Mouse (Mus musculus) intestine, postnatal 0 days (tissue): ENCODE data around the gene Kin. TPM values are rescaled to one million over a fixed set of nuclear protein-coding genes. Genes with fewer than 3 reads are reported as not detected.
A peak's percentile ranks its signal among the peaks of the same experiment; 100 is the strongest.

Experiments used
- ATAC-seq: fragments of 200-750 bp; cut with Nextera tagmentation; 2 replicates; pipeline ENCODE4 v1.8.0; 2017; ENCODE audit warnings: mild to moderate bottlenecking, moderate TSS enrichment, moderate library complexity
- H3K27ac ChIP-seq: fragments of 300-500 bp; sonication (generic); 2 replicates; pipeline ENCODE4 v1.5.1; 2014; ENCODE audit warnings: mild to moderate bottlenecking, low read depth, low read length, moderate library complexity
- H3K27me3 ChIP-seq: fragments of 300-500 bp; sonication (generic); replicated peaks from 2 replicates; pipeline ENCODE4 v1.6.1; 2014; ENCODE audit warnings: low read length, mixed read lengths; ENCODE audit not compliant: control insufficient read depth, insufficient read depth
- H3K36me3 ChIP-seq: fragments of 300-500 bp; sonication (generic); 2 replicates; pipeline ENCODE4 v1.6.1; 2014; ENCODE audit warnings: mild to moderate bottlenecking, moderate library complexity; ENCODE audit not compliant: control insufficient read depth, insufficient read depth
- H3K4me1 ChIP-seq: fragments of 300-500 bp; sonication (generic); replicated peaks from 2 replicates; pipeline ENCODE4 v1.6.1; 2014; ENCODE audit warnings: antibody characterized with exemption, low read length, mixed read lengths; ENCODE audit not compliant: control insufficient read depth, insufficient read depth
- H3K4me2 ChIP-seq: fragments of 300-500 bp; sonication (generic); replicated peaks from 2 replicates; pipeline ENCODE4 v1.6.1; 2014; ENCODE audit warnings: low read depth, mild to moderate bottlenecking, moderate library complexity
- H3K4me3 ChIP-seq: fragments of 300-500 bp; sonication (generic); 2 replicates; pipeline ENCODE4 v1.5.1; 2014; ENCODE audit warnings: low read depth, low read length
- H3K9ac ChIP-seq: fragments of 300-500 bp; sonication (generic); 2 replicates; pipeline ENCODE4 v1.6.1; 2014; ENCODE audit warnings: mild to moderate bottlenecking, low read depth, low read length
- H3K9me3 ChIP-seq: fragments of 300-500 bp; sonication (generic); 2 replicates; pipeline ENCODE4 v1.6.1; 2016; ENCODE audit warnings: mixed run types; ENCODE audit not compliant: control insufficient read depth
- CTCF ChIP-seq: sonication (generic); IDR thresholded peaks from 2 replicates; pipeline ENCODE4 v1.5.1; 2016; ENCODE audit warnings: low read depth, mild to moderate bottlenecking, control low read depth, antibody characterized with exemption, moderate library complexity
- WGBS: fragments of 180-500 bp; shearing (Covaris S2); extraction: QIAGEN DNeasy Blood & Tissue Kit; methylation state at CpG from one replicate; pipeline ENCODE4 v1.1.7; 2014; 5-methylcytosine and 5-hydroxymethylcytosine counted together
- polyA plus RNA-seq: library from polyadenylated mRNA; unstranded; fragments of >200 nt; fragmentation: Nextera tagmentation; extraction: Ambion mirVana; gene quantifications from 2 replicates; pipeline ENCODE4 v1.2.1, GENCODE M21; 2015

Kin gene
- polyA plus RNA-seq, 1 experiment from 2014 or later, result 18.3 TPM

- Histone ChIP-seq H3K27ac (peak overlapping the region; percentile 94), H3K4me2 (peak overlapping the region; percentile 75), H3K4me3 (peak overlapping the region; percentile 98), H3K9me3 (no peaks in the 10 kb centered on the region), H3K27me3 (no peaks in the 10 kb centered on the region), H3K9ac (peak overlapping the region; percentile 99), H3K4me1 (peaks cover 9% of the 10 kb centered on the region; the same call in 1 of the 2 replicates), H3K36me3 (peaks cover 7% of the 10 kb centered on the region; the same call in 1 of the 2 replicates)
- 0% methylated on average over 28 of the region's 28 CpGs for WGBS
- peak; percentile 57 for ATAC-seq
- TF ChIP-seq CTCF, result no peak
Measured at GRCm38 (mm10) chr2:10079745-10080309, 566 bp upstream of the Kin start.

- Histone ChIP-seq H3K27me3 (no peaks in the 10 kb centered on the region), H3K4me2 (peak overlapping the region; percentile 75; the same call in 1 of the 2 replicates), H3K36me3 (peaks cover 12% of the 10 kb centered on the region), H3K4me3 (peak overlapping the region; percentile 98), H3K27ac (no peak overlapping the region), H3K4me1 (peaks cover 7% of the 10 kb centered on the region; the same call in 1 of the 2 replicates), H3K9me3 (no peaks in the 10 kb centered on the region), H3K9ac (peak overlapping the region; percentile 99)
- no peak for TF ChIP-seq CTCF
- WGBS, result 83% methylated on average over 5 of the region's 5 CpGs
- ATAC-seq, result no peak
Measured at GRCm38 (mm10) chr2:10081453-10082080, 1.2 kb downstream of the Kin start.

GRCm38 (mm10) chr2:10082737-10083136 lies 2.3 kb downstream of the Kin start:
- H3K9ac ChIP-seq, result no peak overlapping the region
- no peaks in the 10 kb centered on the region for H3K27me3 ChIP-seq
- no peak overlapping the region for H3K27ac ChIP-seq
- no peak for TF ChIP-seq CTCF
- peaks cover 7% of the 10 kb centered on the region; the same call in 1 of the 2 replicates for H3K4me1 ChIP-seq
- no peak overlapping the region for H3K4me2 ChIP-seq
- H3K4me3 ChIP-seq, result no peak overlapping the region
- ATAC-seq, result no peak
- no peaks in the 10 kb centered on the region for H3K9me3 ChIP-seq
- peaks cover 21% of the 10 kb centered on the region for H3K36me3 ChIP-seq
- 73% methylated on average over 1 of the region's 1 CpGs for WGBS

- Histone ChIP-seq H3K4me1 (no peaks in the 10 kb centered on the region), H3K4me3 (no peak overlapping the region), H3K36me3 (peaks cover 48% of the 10 kb centered on the region), H3K9ac (no peak overlapping the region), H3K27ac (peak overlapping the region; percentile 51), H3K9me3 (no peaks in the 10 kb centered on the region), H3K4me2 (no peak overlapping the region), H3K27me3 (no peaks in the 10 kb centered on the region)
- peak; percentile 81 for ATAC-seq
- WGBS, result 74% methylated on average over 8 of the region's 8 CpGs
- no peak for TF ChIP-seq CTCF
Measured at GRCm38 (mm10) chr2:10087256-10087850, 7.0 kb downstream of the Kin start.

- 51% methylated on average over 14 of the region's 14 CpGs for WGBS
- H3K4me1 ChIP-seq, result no peaks in the 10 kb centered on the region
- peaks cover 19% of the 10 kb centered on the region for H3K36me3 ChIP-seq
- no peak overlapping the region for H3K4me3 ChIP-seq
- no peak for TF ChIP-seq CTCF
- H3K9ac ChIP-seq, result no peak overlapping the region
- H3K27ac ChIP-seq, result no peak overlapping the region
- no peaks in the 10 kb centered on the region for H3K9me3 ChIP-seq
- H3K4me2 ChIP-seq, result peak overlapping the region; percentile 22; the same call in 1 of the 2 replicates
- no peaks in the 10 kb centered on the region for H3K27me3 ChIP-seq
- peak; percentile 78; the same call in 1 of the 2 replicates for ATAC-seq
Measured at GRCm38 (mm10) chr2:10094327-10095100, 14.1 kb downstream of the Kin start.

GRCm38 (mm10) chr2:10098598-10099215 lies 18.3 kb downstream of the Kin start:
- Histone ChIP-seq H3K4me3 (no peak overlapping the region), H3K4me1 (no peaks in the 10 kb centered on the region), H3K4me2 (no peak overlapping the region), H3K27ac (no peak overlapping the region), H3K9ac (no peak overlapping the region), H3K36me3 (no peaks in the 10 kb centered on the region), H3K9me3 (no peaks in the 10 kb centered on the region), H3K27me3 (no peaks in the 10 kb centered on the region)
- TF ChIP-seq CTCF, result peak; percentile 78
- 31% methylated on average over 9 of the region's 9 CpGs for WGBS
- ATAC-seq, result no peak
